19 mouse cellular contexts compared by ENCODE assay signal in genomic region chr7:28647016-28647415, GRCm38 (mm10). TPM values are rescaled to one million over a fixed set of nuclear protein-coding genes. Genes with fewer than 3 reads are reported as not detected.
DNase-seq lines count a peak whose midpoint lies in the region; ATAC-seq and TF ChIP-seq lines count a peak whose summit lies in the region.
"Had no signal": no experiment of that assay in that cellular context is flagged by ENCODE, and none has a peak within 500 bp of the region (broad histone marks: within the 10 kb centered on the region; RNA-seq: fewer than 3 reads in every experiment).

No protein-coding gene starts in this region.

- H3K4me1 ChIP-seq in lung, adult 2 months (ENCODE audit: control insufficient read depth, insufficient read depth, low read length), result no peaks in the 10 kb centered on the region
- peaks cover 0 to 6% of the 10 kb centered on the region in 2 experiments; a peak in 1 of 4 replicates for H3K4me1 ChIP-seq in ES-E14 (ENCODE audit: control insufficient read depth in 2 of 2, insufficient read depth in 2 of 2, low read length in 2 of 2, poor library complexity in 1 of 2)
- no peaks in the 10 kb centered on the region for H3K4me1 ChIP-seq in embryonic fibroblast, embryonic 13.5 days (ENCODE audit: control insufficient read depth, insufficient read depth, low read length)
- H3K4me1 ChIP-seq: embryonic facial prominence, embryonic 13.5 days; forebrain, embryonic 15.5 days; liver, embryonic 12.5 days had no signal

- H3K36me3 ChIP-seq in ES-E14 (ENCODE audit: control insufficient read depth, insufficient read depth, low read length, poor library complexity, severe bottlenecking), result no peaks in the 10 kb centered on the region
- H3K36me3 ChIP-seq: embryonic facial prominence, embryonic 13.5 days; forebrain, embryonic 15.5 days; liver, embryonic 12.5 days had no signal

- H3K27ac ChIP-seq in ES-E14 (ENCODE audit: insufficient read depth, low read depth, low read length, poor library complexity, severe bottlenecking), result no peak overlapping the region
- no peak overlapping the region for H3K27ac ChIP-seq in embryonic fibroblast, embryonic 13.5 days (ENCODE audit: insufficient read depth, low read length)
- H3K27ac ChIP-seq: embryonic facial prominence, embryonic 13.5 days; forebrain, embryonic 15.5 days; liver, embryonic 12.5 days had no signal

- 37% methylated on average over 7 of the region's 7 CpGs for WGBS in lung, adult 2 months

- DNase-seq in lung, adult 2 months, result no peak
- DNase-seq in lung, postnatal 25 days (ENCODE audit: low spot score), result no peak
- DNase-seq in ES-E14 (ENCODE audit: low read depth, low spot score), result no peak
- peak; percentile 17 to 23 for DNase-seq in thymus, postnatal 36 days
- DNase-seq in left cerebral cortex, postnatal 14 days (ENCODE audit: low spot score in 2 of 2), result no peak
- DNase-seq: adrenal gland, postnatal 14 days; cerebellum, adult 11-12 months; gastrocnemius, postnatal 25 days; kidney, postnatal 4 days had no signal

- H3K4me3 ChIP-seq in lung, adult 2 months (replicated peaks; ENCODE audit: extremely low read depth, low read depth, low read length), result no peak overlapping the region
- H3K4me3 ChIP-seq in ES-E14 (ENCODE audit: insufficient read depth in 1 of 2, low read depth in 1 of 2, low read length in 2 of 2, poor library complexity in 1 of 2, severe bottlenecking in 1 of 2), result no peak overlapping the region
- H3K4me3 ChIP-seq in embryonic fibroblast, embryonic 13.5 days (ENCODE audit: insufficient read depth, low read length), result no peak overlapping the region
- H3K4me3 ChIP-seq: embryonic facial prominence, embryonic 13.5 days; forebrain, embryonic 15.5 days; liver, embryonic 12.5 days; myocyte had no signal

- TF ChIP-seq CTCF in lung, adult 2 months (IDR thresholded peaks at IDR 0.05; ENCODE audit: insufficient read depth, low read length), result peak; percentile 32; the same call in 1 of the 2 replicates
- TF ChIP-seq CTCF in embryonic fibroblast, embryonic 13.5 days (IDR thresholded peaks at IDR 0.05; ENCODE audit: borderline replicate concordance, insufficient read depth, low read length), result peak; percentile 5; the same call in 1 of the 2 replicates

- no peaks in the 10 kb centered on the region for H3K9me3 ChIP-seq in ES-E14 (ENCODE audit: control insufficient read depth, insufficient read depth, low read depth, low read length)
- H3K9me3 ChIP-seq: embryonic facial prominence, embryonic 13.5 days; forebrain, embryonic 15.5 days; liver, embryonic 12.5 days had no signal

- intact Hi-C loops in left cerebral cortex, postnatal 14 days (cut with DNase I), result no loop called here

- ATAC-seq in inflammation-experienced regulatory T-cells, adult 6 months, result no peak
- ATAC-seq: forebrain, embryonic 15.5 days; hindbrain, embryonic 16.5 days; liver, embryonic 12.5 days had no signal

- no peak overlapping the region for H3K9ac ChIP-seq in ES-E14 (ENCODE audit: insufficient read depth, low read depth, low read length, poor library complexity, severe bottlenecking)
- H3K9ac ChIP-seq: embryonic facial prominence, embryonic 13.5 days; forebrain, embryonic 15.5 days; liver, embryonic 12.5 days had no signal

- TF ChIP-seq POLR2A in lung, adult 2 months (IDR thresholded peaks at IDR 0.05; ENCODE audit: borderline replicate concordance, extremely low read depth, low read depth, low read length), result no peak
- no peak for TF ChIP-seq POLR2A in embryonic fibroblast, embryonic 13.5 days (IDR thresholded peaks at IDR 0.05; ENCODE audit: low read depth, low read length)

- in situ Hi-C loops in ES-E14 (cut with MboI; ENCODE audit: low sequenced_read_pairs in 2 of 2, unreplicated experiment in 2 of 2), result no loop called here

TF ChIP-seq in ES-E14, 5 proteins besides CTCF, POLR2A, EP300 and RAD21:
- TF ChIP-seq ZC3H11A (IDR thresholded peaks at IDR 0.05; ENCODE audit: borderline replicate concordance, low read depth, low read length), result 0 out of 2 replicates have a peak, but pooled peaks have one; percentile 11
- no peak for TF ChIP-seq CHD2 (IDR thresholded peaks at IDR 0.05; ENCODE audit: low read depth, low read length)

RNA-seq across cellular contexts. Expression of gene Acp7, which starts 15.9 kb away (rescaled TPM):
- 0.41 and 16.5 TPM in 2 replicates for polyA plus RNA-seq in lung, adult 2 months (2012; rRNA removed)
- total RNA-seq in ES-E14 (2012; rRNA removed), result 1.6 and 2.5 TPM in 2 replicates
- polyA plus RNA-seq in embryonic fibroblast, embryonic 13.5 days (2011; ENCODE audit: insufficient read length, low read depth, missing spikeins), result 1.8 TPM in 1 of 2 replicates, not detected in the other
- polyA plus RNA-seq in inflammation-experienced regulatory T-cells, adult 6 months (2017; shearing (Covaris generic)), result not detected
- total RNA-seq in left cerebral cortex, postnatal 14 days (2021), result 1 to 10 TPM in 1 of 2 experiments, under 1 TPM in 1; 0.53 to 1.1 TPM
- total RNA-seq: adrenal gland, postnatal 14 days; gastrocnemius, postnatal 25 days; megakaryocyte, adult 5-6 weeks had no signal
- polyA plus RNA-seq: embryonic facial prominence, embryonic 13.5 days; forebrain, embryonic 15.5 days; heart, embryonic 14.5 days; liver, embryonic 12.5 days; myocyte; urinary bladder, adult 2 months had no signal

RNA-seq across cellular contexts. Expression of gene Fbxo27, which starts 45.6 kb away (rescaled TPM):
- polyA plus RNA-seq in lung, adult 2 months (2012; rRNA removed), result 3.7 and 3.8 TPM in 2 replicates
- total RNA-seq in ES-E14 (2012; rRNA removed), result 5.8 and 5.9 TPM in 2 replicates
- 3.8 and 5.1 TPM in 2 replicates for polyA plus RNA-seq in embryonic fibroblast, embryonic 13.5 days (2011; ENCODE audit: insufficient read length, low read depth, missing spikeins)
- polyA plus RNA-seq in inflammation-experienced regulatory T-cells, adult 6 months (2017; shearing (Covaris generic)), result 1 to 10 TPM in 2 of 3 experiments, under 1 TPM in 1; 0.93 to 4.4 (median 1.3) TPM
- 10 to 100 TPM; 16.9 to 19.9 TPM for total RNA-seq in left cerebral cortex, postnatal 14 days (2021)
- polyA plus RNA-seq: myocyte had no signal

RNA-seq across cellular contexts. Expression of gene Pak4, which starts 49.0 kb away (rescaled TPM):
- 66.7 and 76.0 TPM in 2 replicates for polyA plus RNA-seq in lung, adult 2 months (2012; rRNA removed)
- total RNA-seq in ES-E14 (2012; rRNA removed), result 31.9 and 32.2 TPM in 2 replicates
- polyA plus RNA-seq in embryonic fibroblast, embryonic 13.5 days (2011; ENCODE audit: insufficient read length, low read depth, missing spikeins), result 8.0 and 10.5 TPM in 2 replicates
- 1 to 10 TPM; 2.1 to 3.7 (median 2.6) TPM for polyA plus RNA-seq in inflammation-experienced regulatory T-cells, adult 6 months (2017; shearing (Covaris generic))
- 1 to 10 TPM; 8.7 to 10.0 TPM for total RNA-seq in left cerebral cortex, postnatal 14 days (2021)

RNA-seq across cellular contexts. Expression of gene Samd4b, which starts 49.1 kb away (rescaled TPM):
- 93.9 and 112 TPM in 2 replicates for polyA plus RNA-seq in lung, adult 2 months (2012; rRNA removed)
- total RNA-seq in ES-E14 (2012; rRNA removed), result 26.9 and 30.3 TPM in 2 replicates
- polyA plus RNA-seq in embryonic fibroblast, embryonic 13.5 days (2011; ENCODE audit: insufficient read length, low read depth, missing spikeins), result 65.7 and 69.3 TPM in 2 replicates
- polyA plus RNA-seq in inflammation-experienced regulatory T-cells, adult 6 months (2017; shearing (Covaris generic)), result 1 to 10 TPM; 6.4 to 9.8 (median 8.2) TPM
- total RNA-seq in left cerebral cortex, postnatal 14 days (2021), result 10 to 100 TPM; 59.8 to 61.6 TPM

Comparison
In these comparisons a context has a peak if more than half of its experiments do, and no peak if none do; other contexts are left out.
1. DNase-seq: peak in thymus, postnatal 36 days (2 of 2); none in lung, adult 2 months (single experiment), lung, postnatal 25 days (single experiment), ES-E14 (single experiment) and left cerebral cortex, postnatal 14 days (0 of 2).